Comparison of ENCODE assay signal across 8 mouse cellular contexts in the genomic region with DNA sequence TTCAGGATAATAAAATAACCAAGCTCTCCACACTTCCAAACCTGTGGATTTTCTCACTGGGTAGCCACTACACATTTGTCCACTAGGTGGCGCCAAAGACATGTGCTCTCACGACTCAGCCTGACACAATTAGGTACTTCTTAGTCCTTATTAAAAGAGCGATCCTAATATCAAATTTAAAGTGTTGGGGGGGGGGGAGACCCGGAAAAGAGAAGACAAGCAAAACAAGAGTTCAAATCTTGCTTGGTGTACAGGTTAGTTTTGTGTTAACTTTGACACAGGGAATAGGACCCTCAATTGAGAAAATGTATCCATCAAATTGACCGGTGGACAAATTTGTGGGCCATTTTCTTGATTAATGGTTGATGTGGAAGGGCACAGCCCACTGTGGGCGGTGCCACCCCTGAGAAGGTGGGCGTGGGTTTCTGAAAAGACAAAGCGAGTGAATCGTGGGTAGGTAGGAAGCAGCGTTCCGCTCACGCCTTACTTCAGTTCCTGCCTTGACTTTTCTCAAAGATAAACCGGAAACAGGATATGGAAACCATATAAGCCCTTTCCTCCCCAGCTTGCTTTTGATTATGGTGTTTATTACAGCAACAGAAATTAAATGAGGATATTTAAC. TPM values are rescaled to one million over a fixed set of nuclear protein-coding genes. Genes with fewer than 3 reads are reported as not detected.
A peak's percentile ranks its signal among the peaks of the same experiment; 100 is the strongest.
DNase-seq lines count a peak whose midpoint lies in the region; ATAC-seq and TF ChIP-seq lines count a peak whose summit lies in the region.

No protein-coding gene starts in this region.

- H3K27ac ChIP-seq in layer of hippocampus, adult 2 months, result no peak overlapping the region

- peak; percentile 81 to 87 for DNase-seq in CD8-positive naive resting alpha-beta T cell, adult 2 months (ENCODE audit: low read depth in 2 of 2, low spot score in 2 of 2)
- no peak for DNase-seq in Patski (ENCODE audit: low read depth, low spot score)
- DNase-seq in cerebellum, postnatal 10 days, result peak; percentile 86 to 91
- peak; percentile 69 to 89 for DNase-seq in layer of hippocampus, adult 2 months (ENCODE audit: low spot score in 2 of 2)
- DNase-seq in lung, adult 2 months, result peak; percentile 82
- peak; percentile 91 to 92 for DNase-seq in right cerebral cortex, adult 2 months (ENCODE audit: low spot score in 2 of 2)
- peak; percentile 84 for DNase-seq in urinary bladder, postnatal 14 days (ENCODE audit: low spot score)

- POLR2A ChIA-PET in Patski (lab: Charles Lee), result interaction anchor here (0.7 to 1.5 kb wide), 4 partner anchors 33 to 93 kb away, joined by 3 to 4 read pairs (median 3); partner anchors contain the start of gene Tap2

- no peak for ATAC-seq in Patski
- peak; percentile 74 for ATAC-seq in granulocyte monocyte progenitor cell, adult 5-6 weeks (replicated peaks; ENCODE audit: poor library complexity, severe bottlenecking)

- no peak overlapping the region for H3K4me3 ChIP-seq in layer of hippocampus, adult 2 months
- no peak overlapping the region for H3K4me3 ChIP-seq in lung, adult 2 months (replicated peaks; ENCODE audit: extremely low read depth, low read depth, low read length)

- no peak for TF ChIP-seq POLR2A in lung, adult 2 months (IDR thresholded peaks at IDR 0.05; ENCODE audit: borderline replicate concordance, extremely low read depth, low read depth, low read length)

- H3K4me1 ChIP-seq in lung, adult 2 months (ENCODE audit: control insufficient read depth, insufficient read depth, low read length), result no peaks in the 10 kb centered on the region

- in situ Hi-C loops in Patski (cut with MboI; ENCODE audit: low pct_unique_long_range_greater_than_20kb), result no loop called here

- WGBS in lung, adult 2 months, result 16% methylated on average over 13 of the region's 13 CpGs

- peak; percentile 91 for TF ChIP-seq CTCF in Patski (IDR thresholded peaks at IDR 0.05)
- TF ChIP-seq CTCF in layer of hippocampus, adult 2 months (conservative IDR thresholded peaks at IDR 0.05), result peak; percentile 89
- TF ChIP-seq CTCF in lung, adult 2 months (IDR thresholded peaks at IDR 0.05; ENCODE audit: insufficient read depth, low read length), result peak; percentile 78

- H3K27me3 ChIP-seq in Patski, result peaks cover 8% of the 10 kb centered on the region

- CTCF ChIA-PET in Patski (lab: Charles Lee), result interaction anchor here (0.7 to 10.4 kb wide), 24 partner anchors 8 to 179 kb away, joined by 3 to 115 read pairs (median 4); partner anchors contain the start of genes H2-Ob and Tap2

RNA-seq across cellular contexts. Expression of gene Tap1, which starts 16.4 kb away (rescaled TPM):
- polyA plus RNA-seq in Patski (2021), result 7.0 TPM
- 45.4 and 60.7 TPM in 2 replicates for total RNA-seq in granulocyte monocyte progenitor cell, adult 5-6 weeks (2014; fragmentation: Nextera tagmentation)
- 81.6 and 89.7 TPM in 2 replicates for total RNA-seq in granulocyte monocyte progenitor cell, adult 5-6 weeks (2017)
- total RNA-seq in layer of hippocampus, adult 2 months (2021), result 1 to 10 TPM; 3.3 to 3.4 TPM
- polyA plus RNA-seq in lung, adult 2 months (2012; rRNA removed), result 45.1 and 46.3 TPM in 2 replicates

RNA-seq across cellular contexts. Expression of gene Psmb9, which starts 16.6 kb away (rescaled TPM):
- polyA plus RNA-seq in Patski (2021), result 1.3 TPM
- 144 and 147 TPM in 2 replicates for total RNA-seq in granulocyte monocyte progenitor cell, adult 5-6 weeks (2014; fragmentation: Nextera tagmentation)
- 103 and 141 TPM in 2 replicates for total RNA-seq in granulocyte monocyte progenitor cell, adult 5-6 weeks (2017)
- total RNA-seq in layer of hippocampus, adult 2 months (2021), result 1 to 10 TPM; 2.1 to 3.6 TPM
- polyA plus RNA-seq in lung, adult 2 months (2012; rRNA removed), result 83.8 and 99.1 TPM in 2 replicates

RNA-seq across cellular contexts. Expression of gene H2-DMb1, which starts 18.1 kb away (rescaled TPM):
- polyA plus RNA-seq in Patski (2021), result 36.6 TPM
- total RNA-seq in granulocyte monocyte progenitor cell, adult 5-6 weeks (2014; fragmentation: Nextera tagmentation), result 55.3 and 56.9 TPM in 2 replicates
- total RNA-seq in granulocyte monocyte progenitor cell, adult 5-6 weeks (2017), result 47.9 and 48.5 TPM in 2 replicates
- 1 to 10 TPM; 1.8 to 2.5 TPM for total RNA-seq in layer of hippocampus, adult 2 months (2021)
- 146 and 187 TPM in 2 replicates for polyA plus RNA-seq in lung, adult 2 months (2012; rRNA removed)

RNA-seq across cellular contexts. Expression of gene Psmb8, which starts 26.5 kb away (rescaled TPM):
- polyA plus RNA-seq in Patski (2021), result 18.7 TPM
- total RNA-seq in granulocyte monocyte progenitor cell, adult 5-6 weeks (2014; fragmentation: Nextera tagmentation), result 391 and 417 TPM in 2 replicates
- total RNA-seq in granulocyte monocyte progenitor cell, adult 5-6 weeks (2017), result 462 and 464 TPM in 2 replicates
- 1 to 10 TPM; 2.7 TPM for total RNA-seq in layer of hippocampus, adult 2 months (2021)
- polyA plus RNA-seq in lung, adult 2 months (2012; rRNA removed), result 112 and 130 TPM in 2 replicates

RNA-seq across cellular contexts. Expression of gene H2-DMb2, which starts 27.9 kb away (rescaled TPM):
- 8.2 TPM for polyA plus RNA-seq in Patski (2021)
- total RNA-seq in granulocyte monocyte progenitor cell, adult 5-6 weeks (2014; fragmentation: Nextera tagmentation), result 3.2 and 3.6 TPM in 2 replicates
- 3.8 and 7.1 TPM in 2 replicates for total RNA-seq in granulocyte monocyte progenitor cell, adult 5-6 weeks (2017)
- total RNA-seq in layer of hippocampus, adult 2 months (2021), result under 1 TPM; 0.77 to 0.96 TPM
- polyA plus RNA-seq in lung, adult 2 months (2012; rRNA removed), result 33.3 and 38.9 TPM in 2 replicates

Comparison
In these comparisons a context has a peak if more than half of its experiments do, and no peak if none do; other contexts are left out.
1. RNA of gene Tap1, which starts 16.4 kb away (total RNA-seq): 45.4 to 89.7 TPM in granulocyte monocyte progenitor cell, adult 5-6 weeks; 3.3 to 3.4 TPM in layer of hippocampus, adult 2 months; every median in the first group is over 10 times any median in the second.
2. RNA of gene Psmb9, which starts 16.6 kb away (total RNA-seq): 103 to 147 TPM in granulocyte monocyte progenitor cell, adult 5-6 weeks; 2.1 to 3.6 TPM in layer of hippocampus, adult 2 months; every median in the first group is over 10 times any median in the second.
3. RNA of gene H2-DMb1, which starts 18.1 kb away (total RNA-seq): 47.9 to 56.9 TPM in granulocyte monocyte progenitor cell, adult 5-6 weeks; 1.8 to 2.5 TPM in layer of hippocampus, adult 2 months; every median in the first group is over 10 times any median in the second.
4. Peak in every context shown above with its lines, with median percentiles within 50 percentile points of each other: CTCF ChIP-seq.